Mouse (Mus musculus): ENCODE data around the gene Sphk1. TPM values are rescaled to one million over a fixed set of nuclear protein-coding genes. Genes with fewer than 3 reads are reported as not detected.

The Sphk1 gene
- under 1 TPM; 0.12 TPM for total RNA-seq (2023)

GRCm38 (mm10) chr11:116530187-116531147 lies at the start of gene Sphk1:
Gene Sphk1, plus strand, starts transcription at chr11:116530925.

DNA sequence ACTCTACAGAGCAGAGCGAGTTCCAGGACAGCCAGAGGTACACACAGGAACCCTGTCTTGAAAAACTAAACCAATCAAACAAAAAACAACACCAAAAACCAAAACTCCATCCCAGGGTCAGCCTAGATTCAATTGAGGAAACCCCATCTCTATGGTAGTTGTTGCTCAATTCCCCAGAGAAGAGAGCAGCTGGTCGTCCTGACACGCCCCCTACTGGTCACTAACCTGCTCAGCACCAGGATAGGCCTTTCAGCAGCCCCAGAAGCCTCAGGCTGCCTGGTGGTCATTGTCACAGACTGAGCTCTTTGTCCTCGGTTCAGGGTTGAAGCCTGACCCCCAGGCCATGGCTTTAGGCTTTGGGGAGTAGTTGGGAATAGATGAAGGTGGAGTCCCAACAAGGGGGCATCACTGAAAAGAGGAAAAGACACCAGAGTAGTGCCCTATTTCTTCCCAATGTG lies 36.9 kb upstream of the Sphk1 start, which contains the start of gene Prpsap1:
Gene Prpsap1, minus strand, starts transcription at position 408 of the 458 bp plus-strand sequence.

DNA sequence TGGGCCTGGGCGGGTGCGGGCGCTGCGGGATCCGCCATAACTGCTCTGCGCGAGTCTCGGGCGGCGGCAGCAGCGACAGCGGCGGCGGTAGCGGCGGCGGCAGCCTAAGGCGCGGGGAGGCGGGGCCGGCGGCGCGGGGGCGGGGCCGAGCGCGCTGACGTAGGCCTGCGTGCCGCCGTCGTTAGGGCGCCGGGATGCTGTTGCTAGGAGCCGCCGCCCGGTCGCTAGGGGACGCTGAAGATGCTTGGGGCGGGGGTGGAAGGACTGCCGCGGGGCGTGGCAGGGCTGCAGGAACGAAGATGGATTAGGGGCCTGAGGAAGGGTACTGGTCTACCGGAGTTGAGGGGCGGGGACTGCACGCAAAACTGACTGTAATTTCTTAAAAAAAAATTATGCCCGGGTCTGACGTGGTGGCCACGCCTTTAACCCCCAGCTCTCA lies 50.7 kb downstream of the Sphk1 start, which contains the start of gene Ube2o:
Gene Ube2o, minus strand, starts transcription at position 72 of the 439 bp plus-strand sequence.

Other genes with a start within 250 kb of the Sphk1 start
- gene Galr2, start 250.0 kb upstream of the Sphk1 start, total RNA-seq (2023) = under 1 TPM; 0.26 to 0.42 TPM
- gene Exoc7, start 223.7 kb upstream of the Sphk1 start, total RNA-seq (2023) = 10 to 100 TPM; 57.8 to 69.4 TPM
- 1 to 10 TPM; 2.0 to 2.1 TPM for gene Foxj1, start 195.5 kb upstream of the Sphk1 start, total RNA-seq (2023)
- gene Rnf157, start 117.9 kb upstream of the Sphk1 start, total RNA-seq (2023) = 10 to 100 TPM; 37.0 to 58.0 TPM
- gene Ubald2, start 96.8 kb upstream of the Sphk1 start, total RNA-seq (2023) = 10 to 100 TPM; 65.7 to 72.0 TPM
- under 1 TPM in 1 of 2 experiments, not detected in 1; 0.30 TPM for gene Qrich2, start 64.7 kb upstream of the Sphk1 start, total RNA-seq (2023)
- 10 to 100 TPM; 93.6 to 97.6 TPM for gene Prpsap1, start 36.7 kb upstream of the Sphk1 start, total RNA-seq (2023)
- gene Ube2o, start 50.5 kb downstream of the Sphk1 start, total RNA-seq (2023) = 10 to 100 TPM; 27.6 to 31.7 TPM
- gene Aanat, start 55.5 kb downstream of the Sphk1 start, total RNA-seq (2023) = not detected
- 100 to 1,000 TPM in 1 of 2 experiments, 10 to 100 TPM in 1; 96.6 to 100 TPM for gene Rhbdf2, start 96.1 kb downstream of the Sphk1 start, total RNA-seq (2023)
- gene Prcd, start 122.6 kb downstream of the Sphk1 start, total RNA-seq (2023) = not detected
- gene Cygb, start 123.4 kb downstream of the Sphk1 start, total RNA-seq (2023) = not detected
- gene St6galnac1, start 244.6 kb downstream of the Sphk1 start, total RNA-seq (2023) = not detected